Mouse (Mus musculus) heart, embryonic 12.5 days (tissue): Measurements from ENCODE around the gene Uqcr10. TPM values are rescaled to one million over a fixed set of nuclear protein-coding genes. Genes with fewer than 3 reads are reported as not detected.

Experiments
- ATAC-seq: fragments of 200-750 bp; cut with Nextera tagmentation; 2 replicates; pipeline ENCODE4 v1.8.0; 2017; ENCODE audit warnings: moderate TSS enrichment, moderate library complexity; ENCODE audit not compliant: insufficient number of reproducible peaks, low FRiP score
- H3K27ac ChIP-seq: fragments of 300-500 bp; sonication (generic); 2 replicates; pipeline ENCODE4 v1.5.1; 2016; ENCODE audit warnings: mild to moderate bottlenecking, moderate library complexity; ENCODE audit not compliant: poor library complexity, severe bottlenecking
- H3K27me3 ChIP-seq: fragments of 300-500 bp; sonication (generic); replicated peaks from 2 replicates; pipeline ENCODE4 v1.6.1; 2016; ENCODE audit warnings: mild to moderate bottlenecking, moderate library complexity
- H3K36me3 ChIP-seq: fragments of 300-500 bp; sonication (generic); 2 replicates; pipeline ENCODE4 v1.6.1; 2016; ENCODE audit warnings: mild to moderate bottlenecking, moderate library complexity
- H3K4me1 ChIP-seq: fragments of 300-500 bp; sonication (generic); replicated peaks from 2 replicates; pipeline ENCODE4 v1.6.1; 2016; ENCODE audit warnings: mild to moderate bottlenecking
- H3K4me2 ChIP-seq: fragments of 300-500 bp; sonication (generic); 2 replicates; pipeline ENCODE4 v1.6.1; 2016; ENCODE audit warnings: mild to moderate bottlenecking, moderate library complexity
- H3K4me3 ChIP-seq: fragments of 300-500 bp; sonication (generic); 2 replicates; pipeline ENCODE4 v1.5.1; 2016; ENCODE audit warnings: mild to moderate bottlenecking
- H3K9ac ChIP-seq: fragments of 300-500 bp; sonication (generic); 2 replicates; pipeline ENCODE4 v1.6.1; 2016; ENCODE audit warnings: mild to moderate bottlenecking, moderate library complexity
- H3K9me3 ChIP-seq: fragments of 300-500 bp; sonication (generic); replicated peaks from 2 replicates; pipeline ENCODE4 v1.6.1; 2016; ENCODE audit warnings: mild to moderate bottlenecking, moderate library complexity
- WGBS: fragments of 180-500 bp; shearing (Covaris S2); methylation state at CpG from one replicate; pipeline ENCODE4 v1.1.7; 2016; 5-methylcytosine and 5-hydroxymethylcytosine counted together
- polyA plus RNA-seq: library from polyadenylated mRNA; unstranded; fragments of >200 nt; fragmentation: Nextera tagmentation; extraction: Ambion mirVana; gene quantifications from 2 replicates; pipeline ENCODE4 v1.2.1, GENCODE M21; 2016

Uqcr10 gene
- polyA plus RNA-seq: 1,618 and 1,621 TPM in 2 replicates

DNA sequence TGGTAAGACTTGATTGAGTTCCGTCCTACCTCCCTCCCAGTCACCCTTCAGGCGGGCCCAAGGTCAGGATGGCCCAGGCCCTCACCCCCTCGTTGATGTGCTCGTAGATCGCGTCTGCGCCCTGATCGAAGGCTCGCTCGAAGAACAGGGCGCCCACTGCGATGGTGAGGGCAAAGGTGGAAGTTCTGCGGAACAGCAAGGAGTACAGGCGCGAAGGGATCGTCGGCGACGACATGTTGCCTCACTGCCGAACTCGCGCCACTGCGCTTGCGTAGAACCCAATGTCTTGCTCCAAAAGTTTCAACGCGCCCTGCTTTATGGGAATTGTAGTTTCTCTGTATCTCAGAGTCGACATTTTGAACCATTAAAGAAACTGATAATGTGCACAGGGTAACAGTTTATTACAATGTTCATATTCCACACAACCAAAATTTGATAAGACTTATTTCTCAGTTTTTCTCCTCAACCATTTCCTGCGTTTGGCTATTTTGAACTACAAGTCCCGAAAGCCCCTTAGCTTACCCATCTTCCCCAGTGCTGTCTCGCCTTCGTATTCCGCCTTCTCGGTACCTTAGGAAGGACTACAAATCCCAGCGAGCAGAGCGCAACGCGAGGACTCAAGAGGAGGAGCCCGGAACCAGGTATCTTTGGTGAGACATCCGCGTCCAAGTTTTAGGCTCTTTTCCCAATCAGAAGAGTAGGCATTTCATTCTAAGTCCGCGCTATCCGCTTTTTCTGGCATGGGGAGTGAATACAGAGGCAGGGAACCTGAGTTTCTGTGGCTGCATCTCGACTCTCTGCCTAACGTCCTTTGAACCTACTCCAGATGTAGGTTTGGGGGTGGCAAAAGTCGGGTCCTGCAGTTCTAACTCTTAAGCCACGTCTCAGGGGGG lies at the start of gene Uqcr10, which contains the start of gene Zmat5:
Gene Uqcr10 (minus strand): TSS at position 271 of the 893 bp plus-strand sequence.
Gene Zmat5 (plus strand): TSS at position 607 of the 893 bp plus-strand sequence.
- peak within 1 kb of the TSS; percentile 87 for H3K27ac ChIP-seq
- peak within 1 kb of the TSS; percentile 95 for H3K9ac ChIP-seq
- H3K4me3 ChIP-seq: peak within 1 kb of the TSS; percentile 89
- H3K4me2 ChIP-seq: peak within 1 kb of the TSS; percentile 92
- no peaks in the 10 kb centered on the region for H3K27me3 ChIP-seq
- no peaks in the 10 kb centered on the region; the same call in 1 of the 2 replicates for H3K9me3 ChIP-seq
- WGBS: 0% methylated on average over 47 of the region's 47 CpGs
- peak; percentile 97 for ATAC-seq
- peaks cover 28% of the 10 kb centered on the region for H3K36me3 ChIP-seq
- peaks cover 12% of the 10 kb centered on the region for H3K4me1 ChIP-seq

DNA sequence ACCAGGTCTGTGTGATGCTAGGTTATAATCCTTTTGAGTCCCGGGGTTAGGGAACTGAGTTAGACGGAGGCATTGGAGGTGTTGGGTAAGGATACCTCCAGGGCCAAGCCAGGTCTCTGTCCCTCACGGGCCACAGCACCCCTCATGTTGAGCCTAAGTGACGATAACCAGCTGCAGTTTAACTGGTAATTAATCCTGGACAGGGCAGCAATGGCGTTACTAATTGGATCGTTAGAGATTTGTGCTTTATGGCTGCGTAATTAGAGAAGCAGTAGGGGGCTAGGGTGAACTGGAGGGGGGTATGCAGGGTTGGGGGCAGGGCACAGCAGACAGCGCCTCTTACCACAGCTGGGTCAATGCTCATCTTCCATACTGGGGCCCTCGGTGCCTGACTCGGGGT lies 48.7 kb upstream of the Uqcr10 start:
- peaks cover 62% of the 10 kb centered on the region for H3K27me3 ChIP-seq
- no peak for ATAC-seq
- WGBS: 47% methylated on average over 10 of the region's 10 CpGs
- H3K4me3 ChIP-seq: no peak overlapping the region
- no peaks in the 10 kb centered on the region for H3K4me1 ChIP-seq
- H3K9ac ChIP-seq: no peak overlapping the region
- H3K9me3 ChIP-seq: peaks cover 7% of the 10 kb centered on the region; the same call in 1 of the 2 replicates
- H3K36me3 ChIP-seq: no peaks in the 10 kb centered on the region
- no peak overlapping the region for H3K4me2 ChIP-seq
- H3K27ac ChIP-seq: no peak overlapping the region

- Histone ChIP-seq H3K9me3 (peaks cover 7% of the 10 kb centered on the region; the same call in 1 of the 2 replicates), H3K27me3 (peaks cover 75% of the 10 kb centered on the region), H3K4me1 (peaks cover 18% of the 10 kb centered on the region), H3K9ac (no peak overlapping the region), H3K27ac (no peak overlapping the region), H3K36me3 (no peaks in the 10 kb centered on the region), H3K4me2 (no peak overlapping the region), H3K4me3 (no peak overlapping the region)
- no peak for ATAC-seq
- 4% methylated on average over 9 of the region's 9 CpGs for WGBS
Measured at GRCm38 (mm10) chr11:4750263-4750662, 46.1 kb upstream of the Uqcr10 start.

GRCm38 (mm10) chr11:4747285-4747684 lies 43.1 kb upstream of the Uqcr10 start:
- WGBS: 2% methylated on average over 12 of the region's 12 CpGs
- Histone ChIP-seq H3K36me3 (no peaks in the 10 kb centered on the region), H3K4me1 (peaks cover 18% of the 10 kb centered on the region), H3K4me2 (peak overlapping the region; percentile 96), H3K4me3 (peak overlapping the region; percentile 59), H3K27ac (no peak overlapping the region), H3K27me3 (peaks cover 97% of the 10 kb centered on the region), H3K9ac (no peak overlapping the region), H3K9me3 (no peaks in the 10 kb centered on the region)
- ATAC-seq: no peak

DNA sequence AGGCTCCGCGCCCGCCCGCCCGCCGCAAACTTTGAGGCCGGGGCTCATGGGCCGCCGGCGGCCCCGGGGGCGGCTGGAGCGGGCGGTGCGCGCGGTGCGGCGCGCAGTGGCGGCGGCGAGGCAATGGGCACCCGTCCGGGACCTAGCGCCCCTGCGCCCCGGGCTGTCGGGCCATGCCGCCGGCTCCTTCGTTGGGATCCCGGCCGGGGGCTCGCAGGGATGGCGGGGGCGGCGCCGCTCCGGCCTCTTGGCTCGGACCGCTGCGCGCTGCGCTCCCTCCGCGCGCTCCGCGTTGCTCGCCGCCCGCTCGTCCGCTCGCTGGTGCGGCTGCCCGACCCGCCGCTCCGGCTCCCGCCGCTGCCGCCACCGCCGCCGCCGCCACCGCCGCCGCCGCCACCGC lies 42.6 kb upstream of the Uqcr10 start, which contains the start of gene Cabp7:
Gene Cabp7 (minus strand): TSS at position 46 of the 400 bp plus-strand sequence.
- Histone ChIP-seq H3K27me3 (peaks cover 97% of the 10 kb centered on the region), H3K4me3 (peak within 1 kb of the TSS; percentile 59), H3K27ac (no peak within 1 kb of the TSS), H3K4me1 (peaks cover 18% of the 10 kb centered on the region), H3K36me3 (no peaks in the 10 kb centered on the region), H3K4me2 (peak within 1 kb of the TSS; percentile 96), H3K9me3 (no peaks in the 10 kb centered on the region), H3K9ac (peak within 1 kb of the TSS; percentile 28; the same call in 1 of the 2 replicates)
- no peak for ATAC-seq
- 0% methylated on average over 37 of the region's 73 CpGs for WGBS

GRCm38 (mm10) chr11:4745969-4746368 lies 41.8 kb upstream of the Uqcr10 start:
- Histone ChIP-seq H3K27ac (no peak overlapping the region), H3K4me2 (peak overlapping the region; percentile 96), H3K4me3 (peak overlapping the region; percentile 59), H3K36me3 (no peaks in the 10 kb centered on the region), H3K9ac (peak overlapping the region; percentile 28; the same call in 1 of the 2 replicates), H3K27me3 (peaks cover 100% of the 10 kb centered on the region), H3K4me1 (peaks cover 18% of the 10 kb centered on the region), H3K9me3 (no peaks in the 10 kb centered on the region)
- no peak for ATAC-seq
- under 1% methylated on average over 36 of the region's 39 CpGs for WGBS

DNA sequence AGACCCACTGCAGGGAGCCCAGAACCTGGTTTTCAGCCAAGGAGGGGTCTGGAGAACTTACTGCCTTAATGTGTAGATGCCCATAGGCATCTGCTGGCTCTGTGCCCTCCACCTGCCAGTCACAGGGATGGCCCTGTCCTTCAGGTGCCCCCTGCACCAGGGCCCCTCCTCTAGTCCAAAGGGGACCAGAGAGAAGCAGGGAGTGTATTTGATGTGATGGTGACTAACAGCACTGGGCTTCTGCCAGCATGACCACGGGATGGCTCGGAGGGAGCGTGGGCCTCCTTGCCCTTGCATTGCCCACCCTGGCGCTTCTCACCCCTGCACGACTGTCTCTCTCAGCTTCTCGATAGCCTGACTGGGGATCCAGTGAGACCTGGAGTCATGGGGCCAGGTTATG lies 40.5 kb upstream of the Uqcr10 start:
- Histone ChIP-seq H3K4me2 (no peak overlapping the region), H3K36me3 (no peaks in the 10 kb centered on the region), H3K9ac (no peak overlapping the region), H3K4me3 (no peak overlapping the region), H3K9me3 (no peaks in the 10 kb centered on the region), H3K27ac (no peak overlapping the region), H3K4me1 (peaks cover 18% of the 10 kb centered on the region), H3K27me3 (peaks cover 99% of the 10 kb centered on the region)
- ATAC-seq: no peak
- 63% methylated on average over 6 of the region's 6 CpGs for WGBS

DNA sequence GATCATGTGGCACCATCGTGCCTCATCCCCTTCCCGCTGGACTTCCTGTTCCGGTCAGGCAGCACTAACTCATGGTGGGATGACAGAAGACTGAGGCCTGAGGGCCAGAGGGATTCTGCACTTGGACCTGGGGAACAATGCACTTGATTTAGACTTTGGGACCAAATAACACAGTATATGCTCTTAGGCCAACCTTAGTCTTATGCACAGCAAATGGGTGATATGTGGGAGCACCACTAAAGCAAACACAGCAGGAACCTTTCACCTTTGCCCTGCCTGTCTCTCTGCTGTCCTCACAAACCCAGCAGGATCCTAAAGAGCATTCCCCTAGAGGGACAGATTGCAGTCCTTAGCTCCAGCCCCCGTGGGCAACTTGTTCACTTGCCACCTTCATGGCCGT lies 36.6 kb upstream of the Uqcr10 start:
- Histone ChIP-seq H3K4me2 (no peak overlapping the region), H3K9ac (no peak overlapping the region)

GRCm38 (mm10) chr11:4738719-4739118 lies 34.6 kb upstream of the Uqcr10 start:
- Histone ChIP-seq H3K4me3 (no peak overlapping the region), H3K9ac (no peak overlapping the region), H3K27ac (no peak overlapping the region), H3K27me3 (peaks cover 64% of the 10 kb centered on the region), H3K4me2 (no peak overlapping the region), H3K36me3 (peaks cover 7% of the 10 kb centered on the region), H3K4me1 (0 out of 2 replicates have a peak, but pooled peaks cover 8% of the 10 kb centered on the region), H3K9me3 (no peaks in the 10 kb centered on the region)
- no peak for ATAC-seq
- 87% methylated on average over 16 of the region's 16 CpGs for whole genome bisulfite sequencing

More for the DNA sequence above, 36.6 kb upstream of the Uqcr10 start:
- Histone ChIP-seq H3K27me3 (peaks cover 71% of the 10 kb centered on the region), H3K4me3 (no peak overlapping the region), H3K36me3 (peaks cover 7% of the 10 kb centered on the region), H3K9me3 (no peaks in the 10 kb centered on the region), H3K27ac (no peak overlapping the region), H3K4me1 (peaks cover 3% of the 10 kb centered on the region)
- ATAC-seq: no peak
- 54% methylated on average over 5 of the region's 5 CpGs for WGBS

GRCm38 (mm10) chr11:4737682-4738081 lies 33.5 kb upstream of the Uqcr10 start:
- WGBS: 81% methylated on average over 10 of the region's 10 CpGs
- Histone ChIP-seq H3K9ac (no peak overlapping the region), H3K27ac (no peak overlapping the region), H3K4me1 (0 out of 2 replicates have a peak, but pooled peaks cover 8% of the 10 kb centered on the region), H3K27me3 (peaks cover 54% of the 10 kb centered on the region), H3K4me2 (no peak overlapping the region), H3K4me3 (no peak overlapping the region), H3K9me3 (no peaks in the 10 kb centered on the region), H3K36me3 (peaks cover 7% of the 10 kb centered on the region)
- ATAC-seq: no peak

- no peak overlapping the region for H3K4me2 ChIP-seq
- WGBS: 49% methylated on average over 6 of the region's 6 CpGs
- H3K9me3 ChIP-seq: no peaks in the 10 kb centered on the region
- ATAC-seq: no peak
- no peak overlapping the region for H3K4me3 ChIP-seq
- no peak overlapping the region for H3K9ac ChIP-seq
- H3K4me1 ChIP-seq: 0 out of 2 replicates have a peak, but pooled peaks cover 8% of the 10 kb centered on the region
- peaks cover 7% of the 10 kb centered on the region for H3K36me3 ChIP-seq
- no peak overlapping the region for H3K27ac ChIP-seq
- peaks cover 40% of the 10 kb centered on the region for H3K27me3 ChIP-seq
Measured at GRCm38 (mm10) chr11:4736355-4736754, 32.2 kb upstream of the Uqcr10 start.
